Mouse (Mus musculus) midbrain, embryonic 10.5 days (tissue): ENCODE measurements around the gene Osm. TPM values are rescaled to one million over a fixed set of nuclear protein-coding genes. Genes with fewer than 3 reads are reported as not detected.

Experiments
- DNase-seq: peaks from one replicate; pipeline ENCODE4 v3.0.0-alpha.2; 2017; ENCODE audit warnings: low spot score
- H3K27ac ChIP-seq: fragments of 300-500 bp; sonication (generic); replicated peaks from 2 replicates; pipeline ENCODE4 v1.5.1; 2016; ENCODE audit warnings: mild to moderate bottlenecking
- H3K27me3 ChIP-seq: fragments of 300-500 bp; sonication (generic); 2 replicates; pipeline ENCODE4 v1.6.1; 2016; ENCODE audit warnings: low read depth, mild to moderate bottlenecking; ENCODE audit not compliant: poor library complexity, severe bottlenecking
- H3K36me3 ChIP-seq: fragments of 300-500 bp; sonication (generic); 2 replicates; pipeline ENCODE4 v1.6.1; 2016; ENCODE audit warnings: mild to moderate bottlenecking, moderate library complexity
- H3K4me1 ChIP-seq: fragments of 300-500 bp; sonication (generic); 2 replicates; pipeline ENCODE4 v1.6.1; 2016
- H3K4me3 ChIP-seq: fragments of 300-500 bp; sonication (generic); 2 replicates; pipeline ENCODE4 v1.5.1; 2016; ENCODE audit warnings: mild to moderate bottlenecking, moderate library complexity
- H3K9me3 ChIP-seq: fragments of 300-500 bp; sonication (generic); replicated peaks from 2 replicates; pipeline ENCODE4 v1.6.1; 2016; ENCODE audit warnings: mild to moderate bottlenecking
- WGBS: fragments of 180-500 bp; shearing (Covaris S2); methylation state at CpG from one replicate; pipeline ENCODE4 v1.1.7; 2016; 5-methylcytosine and 5-hydroxymethylcytosine counted together
- polyA plus RNA-seq: library from polyadenylated mRNA; unstranded; fragments of >200 nt; fragmentation: Nextera tagmentation; extraction: Ambion mirVana; gene quantifications from 2 replicates; pipeline ENCODE4 v1.2.1, GENCODE M21; 2016

Gene Osm
- polyA plus RNA-seq, 1 experiment from 2014 or later: 0.05 TPM

DNA sequence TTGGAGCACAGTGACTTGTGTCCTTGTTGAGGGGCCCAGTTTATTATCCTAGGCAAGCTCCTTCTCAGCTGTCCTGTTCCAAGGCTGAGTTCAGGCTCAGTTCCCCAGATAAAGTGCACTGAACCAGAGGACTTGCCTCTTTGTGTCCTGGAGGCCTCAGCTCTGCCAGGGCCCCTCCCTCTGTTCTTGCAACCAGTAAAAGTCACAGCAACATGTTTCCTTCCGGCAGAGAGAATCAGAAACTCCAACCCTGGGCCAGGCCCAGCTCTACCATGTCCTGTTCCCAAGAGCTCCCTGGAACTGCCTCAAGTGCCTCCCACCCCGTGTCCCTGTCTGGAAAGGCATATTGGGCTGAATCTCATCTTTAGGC is 32.5 kb upstream of the Osm start:
- Histone ChIP-seq H3K27me3 (no peaks in the 10 kb centered on the region), H3K36me3 (peaks cover 30% of the 10 kb centered on the region), H3K4me3 (no peak overlapping the region), H3K4me1 (peaks cover 7% of the 10 kb centered on the region; the same call in 1 of the 2 replicates), H3K9me3 (no peaks in the 10 kb centered on the region), H3K27ac (no peak overlapping the region)
- 66% methylated on average over 2 of the region's 2 CpGs for WGBS
- DNase-seq: no peak

DNA sequence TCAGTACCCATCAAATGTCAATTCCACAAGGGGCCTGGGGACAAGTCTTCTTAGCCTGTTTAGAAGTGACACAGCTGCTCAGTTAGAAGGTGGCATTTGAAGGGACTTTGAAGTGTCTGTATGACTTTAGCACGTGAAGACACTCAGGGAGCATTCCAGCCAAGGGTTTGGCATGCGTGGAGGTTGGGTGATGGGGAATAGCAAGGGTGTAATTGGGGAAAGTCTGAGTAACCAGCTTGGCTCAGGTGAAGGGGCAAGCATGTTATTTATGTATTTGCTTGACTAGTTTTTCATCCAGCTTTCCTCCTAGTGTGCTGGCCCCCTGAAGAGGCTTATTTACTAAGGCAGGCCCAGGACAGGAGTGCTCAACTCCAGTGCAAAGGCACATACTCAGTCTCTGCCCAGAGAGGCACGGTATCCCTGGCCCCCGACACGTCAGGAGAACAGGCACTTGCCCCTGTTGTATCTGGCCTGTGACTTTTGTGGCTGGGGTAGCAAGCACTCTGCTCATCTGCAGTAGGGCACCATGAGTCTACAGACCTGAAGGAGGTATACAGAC is 31.0 kb upstream of the Osm start:
- H3K9me3 ChIP-seq: no peaks in the 10 kb centered on the region
- 89% methylated on average over 5 of the region's 5 CpGs for WGBS
- no peaks in the 10 kb centered on the region for H3K27me3 ChIP-seq
- no peak overlapping the region for H3K4me3 ChIP-seq
- H3K27ac ChIP-seq: no peak overlapping the region
- peaks cover 45% of the 10 kb centered on the region for H3K36me3 ChIP-seq
- no peak for DNase-seq
- H3K4me1 ChIP-seq: peaks cover 7% of the 10 kb centered on the region; the same call in 1 of the 2 replicates

DNA sequence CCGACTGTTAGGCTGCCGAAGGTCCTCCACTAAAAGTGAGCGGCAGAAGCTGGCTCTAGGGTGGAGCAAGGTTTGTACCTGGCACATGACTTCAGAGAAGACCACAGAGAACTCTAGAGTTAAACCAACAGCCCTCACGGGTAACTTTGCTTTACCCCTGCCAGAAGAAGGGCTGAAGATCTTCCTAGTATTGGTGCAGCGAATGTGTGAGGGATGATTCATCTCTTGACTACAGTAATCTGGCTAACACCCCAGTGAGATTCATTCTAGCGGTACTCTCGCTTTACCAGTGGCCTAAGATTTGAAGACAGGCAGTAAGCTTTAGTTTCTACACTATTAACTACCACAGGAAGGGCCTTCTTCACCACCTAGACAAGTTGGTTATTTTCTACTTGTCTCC is 30.3 kb upstream of the Osm start:
- no peak overlapping the region for H3K27ac ChIP-seq
- DNase-seq: no peak
- 94% methylated on average over 7 of the region's 7 CpGs for WGBS

DNA sequence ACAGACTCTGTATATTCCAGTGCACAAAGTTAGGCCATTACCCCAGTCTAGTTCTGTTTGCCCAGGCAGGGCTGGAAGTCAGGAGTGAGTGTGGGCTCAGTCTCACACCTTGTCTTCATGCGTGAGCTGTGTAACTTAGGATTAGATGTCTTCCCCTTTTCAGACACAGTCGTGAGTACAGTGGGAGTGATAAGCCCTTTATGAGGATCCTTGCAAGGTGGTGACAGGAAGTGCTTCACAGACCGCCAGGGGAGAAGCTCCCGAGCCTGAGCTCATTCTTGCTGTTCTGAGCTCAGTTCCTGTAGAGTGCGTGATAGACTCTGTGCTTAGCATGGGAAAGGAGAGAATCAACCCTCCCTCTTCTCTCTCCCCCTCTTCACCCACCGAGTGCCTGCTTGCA is 29.7 kb upstream of the Osm start:
- Histone ChIP-seq H3K9me3 (no peaks in the 10 kb centered on the region), H3K4me1 (peaks cover 7% of the 10 kb centered on the region; the same call in 1 of the 2 replicates), H3K27me3 (no peaks in the 10 kb centered on the region), H3K4me3 (no peak overlapping the region), H3K36me3 (peaks cover 57% of the 10 kb centered on the region), H3K27ac (no peak overlapping the region)
- WGBS: 85% methylated on average over 6 of the region's 6 CpGs
- DNase-seq: no peak

More for the DNA sequence above, 30.3 kb upstream of the Osm start:
- Histone ChIP-seq H3K4me1 (peaks cover 7% of the 10 kb centered on the region; the same call in 1 of the 2 replicates), H3K36me3 (peaks cover 52% of the 10 kb centered on the region), H3K9me3 (no peaks in the 10 kb centered on the region), H3K27me3 (no peaks in the 10 kb centered on the region), H3K4me3 (no peak overlapping the region)

DNA sequence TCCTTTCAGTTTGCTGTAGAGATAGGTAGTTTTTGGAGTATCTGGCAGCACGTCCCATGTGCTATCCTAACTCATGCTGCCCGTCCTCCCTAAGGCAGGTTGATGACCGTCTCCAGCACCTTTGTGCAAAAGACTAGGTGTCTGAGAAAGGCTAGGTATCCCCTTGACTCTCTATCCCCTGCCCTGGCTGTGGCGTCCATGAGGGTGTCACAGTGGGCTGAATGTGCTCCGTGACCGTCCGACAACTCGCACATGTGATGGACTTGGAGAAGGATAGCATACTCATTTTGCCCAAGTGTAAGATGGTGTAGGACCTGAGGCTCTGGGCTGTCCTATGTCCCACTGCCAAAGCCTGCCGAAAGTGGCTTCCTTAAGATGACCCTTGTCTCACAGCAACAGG is 28.6 kb upstream of the Osm start:
- H3K9me3 ChIP-seq: no peaks in the 10 kb centered on the region
- H3K4me1 ChIP-seq: peaks cover 7% of the 10 kb centered on the region; the same call in 1 of the 2 replicates
- no peaks in the 10 kb centered on the region for H3K27me3 ChIP-seq
- no peak overlapping the region for H3K4me3 ChIP-seq
- H3K36me3 ChIP-seq: peaks cover 68% of the 10 kb centered on the region
- H3K27ac ChIP-seq: no peak overlapping the region
- 91% methylated on average over 9 of the region's 9 CpGs for WGBS
- no peak for DNase-seq

DNA sequence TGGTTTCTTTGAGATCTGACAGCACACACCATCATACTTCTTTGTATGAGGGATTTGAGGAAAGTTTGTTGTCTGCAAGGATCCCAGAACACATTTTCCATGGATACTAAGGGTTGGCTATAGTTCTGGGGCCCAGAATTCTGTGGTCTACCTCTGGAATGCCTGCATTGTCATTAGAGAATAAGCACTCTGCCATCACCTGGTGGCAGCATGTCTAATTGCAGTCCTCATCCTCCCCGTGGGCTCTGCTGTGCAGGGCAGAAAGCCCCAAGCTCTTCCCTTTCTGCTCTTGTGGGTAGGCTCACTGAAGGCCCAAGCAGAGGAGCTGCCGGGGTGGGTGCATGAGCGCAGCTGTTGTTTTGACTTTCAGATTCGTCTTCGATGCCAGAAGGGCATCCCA is 26.7 kb upstream of the Osm start:
- no peak overlapping the region for H3K4me3 ChIP-seq
- H3K36me3 ChIP-seq: peaks cover 87% of the 10 kb centered on the region
- H3K9me3 ChIP-seq: no peaks in the 10 kb centered on the region
- H3K27me3 ChIP-seq: no peaks in the 10 kb centered on the region
- no peaks in the 10 kb centered on the region for H3K4me1 ChIP-seq
- H3K27ac ChIP-seq: no peak overlapping the region
- 78% methylated on average over 5 of the region's 5 CpGs for WGBS
- no peak for DNase-seq

DNA sequence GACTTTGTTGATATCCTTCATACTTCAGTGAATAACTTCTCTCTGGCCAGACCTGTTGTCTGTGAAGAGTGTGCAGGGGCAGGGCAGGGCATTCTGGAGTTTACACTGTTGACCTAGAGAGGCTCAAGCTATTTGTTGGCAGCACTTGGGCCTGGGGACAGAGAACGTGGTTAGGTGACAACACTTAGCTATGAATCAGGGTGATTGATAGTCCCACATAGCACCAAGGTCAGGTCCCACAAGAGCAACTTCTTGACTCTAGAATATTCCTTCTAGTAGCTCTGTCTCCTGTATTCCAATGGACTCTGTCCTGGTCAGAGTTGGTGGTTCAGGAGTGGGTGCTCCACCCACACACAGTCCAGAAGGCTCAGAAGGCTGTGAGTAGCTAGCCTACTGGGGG is 25.4 kb upstream of the Osm start:
- no peaks in the 10 kb centered on the region for H3K9me3 ChIP-seq
- peaks cover 95% of the 10 kb centered on the region for H3K36me3 ChIP-seq

DNA sequence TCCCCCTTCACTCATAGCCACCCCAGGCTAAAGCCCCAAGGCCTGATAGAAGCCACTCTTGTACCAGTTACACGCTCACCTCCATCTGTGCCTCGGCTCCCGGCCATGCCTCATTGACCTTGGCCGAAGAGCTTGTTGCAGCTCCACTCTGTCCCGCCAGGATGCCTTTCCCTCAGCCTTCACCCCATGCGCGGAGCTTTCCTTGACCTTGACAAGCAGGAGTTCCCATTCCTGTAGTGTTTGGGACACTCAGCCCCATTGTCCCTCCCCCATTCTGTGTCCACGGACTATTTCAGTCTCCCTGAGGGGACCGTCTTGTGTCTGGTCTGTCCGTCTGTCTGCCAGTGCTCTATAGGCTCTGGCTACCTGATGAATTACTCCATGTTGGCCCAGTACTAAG is 23.1 kb upstream of the Osm start:
- Histone ChIP-seq H3K4me1 (peaks cover 5% of the 10 kb centered on the region), H3K27ac (no peak overlapping the region), H3K9me3 (peaks cover 4% of the 10 kb centered on the region; the same call in 1 of the 2 replicates), H3K27me3 (peaks cover 8% of the 10 kb centered on the region), H3K4me3 (no peak overlapping the region), H3K36me3 (peaks cover 77% of the 10 kb centered on the region)
- WGBS: 95% methylated on average over 10 of the region's 10 CpGs
- DNase-seq: no peak

More for the DNA sequence above, 25.4 kb upstream of the Osm start:
- no peak overlapping the region for H3K4me3 ChIP-seq
- H3K27me3 ChIP-seq: no peaks in the 10 kb centered on the region
- 83% methylated on average over 1 of the region's 1 CpGs for WGBS
- no peak overlapping the region for H3K27ac ChIP-seq
- DNase-seq: no peak
- H3K4me1 ChIP-seq: no peaks in the 10 kb centered on the region

DNA sequence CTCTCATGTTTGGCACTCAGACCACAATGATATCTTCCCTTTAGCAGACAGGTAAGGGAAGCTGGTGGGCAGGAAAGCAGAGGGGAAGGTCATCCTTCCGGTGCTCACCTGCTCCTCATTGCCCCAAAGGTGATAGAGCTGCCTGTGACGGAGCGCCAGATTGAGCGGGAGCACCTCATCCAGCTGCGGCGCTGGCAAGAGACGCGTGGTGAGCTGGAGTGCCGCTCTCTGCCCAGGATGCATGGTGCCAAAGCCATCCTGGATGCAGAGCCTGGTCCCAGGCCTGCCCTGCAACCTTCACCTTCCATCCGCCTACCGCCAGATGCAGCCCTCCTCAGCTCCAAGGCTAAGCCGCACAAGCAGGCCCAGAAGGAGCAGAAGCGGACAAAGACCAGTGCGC is 21.6 kb upstream of the Osm start:
- peaks cover 23% of the 10 kb centered on the region for H3K27me3 ChIP-seq
- peaks cover 4% of the 10 kb centered on the region; the same call in 1 of the 2 replicates for H3K9me3 ChIP-seq
- no peak overlapping the region for H3K4me3 ChIP-seq
- peaks cover 20% of the 10 kb centered on the region for H3K4me1 ChIP-seq
- H3K27ac ChIP-seq: no peak overlapping the region
- DNase-seq: no peak
- 95% methylated on average over 14 of the region's 14 CpGs for WGBS
- peaks cover 63% of the 10 kb centered on the region for H3K36me3 ChIP-seq

DNA sequence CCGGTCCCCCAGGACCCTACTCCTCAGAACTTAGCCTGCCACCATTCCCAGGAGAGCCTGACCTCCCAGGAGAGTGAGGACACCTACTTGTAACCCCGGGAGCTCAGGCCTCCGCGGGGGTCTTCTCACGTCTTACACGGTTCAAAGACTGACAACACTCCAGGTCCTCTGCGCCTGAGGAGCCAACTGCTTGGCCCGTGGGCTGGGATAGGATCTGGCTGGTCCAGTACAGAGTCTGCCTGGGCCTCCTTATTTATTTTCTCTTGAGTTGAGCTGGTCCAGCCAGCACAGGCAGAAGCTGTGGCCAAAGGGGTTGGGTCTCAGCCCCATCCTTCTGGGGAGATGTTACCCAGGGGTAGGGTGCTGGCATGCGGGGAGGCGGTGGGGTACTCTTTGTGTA is 21.2 kb upstream of the Osm start:
- DNase-seq: no peak
- H3K4me1 ChIP-seq: peaks cover 20% of the 10 kb centered on the region
- H3K4me3 ChIP-seq: no peak overlapping the region
- H3K9me3 ChIP-seq: peaks cover 4% of the 10 kb centered on the region; the same call in 1 of the 2 replicates
- H3K27me3 ChIP-seq: peaks cover 28% of the 10 kb centered on the region
- WGBS: 84% methylated on average over 10 of the region's 10 CpGs
- no peak overlapping the region for H3K27ac ChIP-seq
- H3K36me3 ChIP-seq: peaks cover 58% of the 10 kb centered on the region

DNA sequence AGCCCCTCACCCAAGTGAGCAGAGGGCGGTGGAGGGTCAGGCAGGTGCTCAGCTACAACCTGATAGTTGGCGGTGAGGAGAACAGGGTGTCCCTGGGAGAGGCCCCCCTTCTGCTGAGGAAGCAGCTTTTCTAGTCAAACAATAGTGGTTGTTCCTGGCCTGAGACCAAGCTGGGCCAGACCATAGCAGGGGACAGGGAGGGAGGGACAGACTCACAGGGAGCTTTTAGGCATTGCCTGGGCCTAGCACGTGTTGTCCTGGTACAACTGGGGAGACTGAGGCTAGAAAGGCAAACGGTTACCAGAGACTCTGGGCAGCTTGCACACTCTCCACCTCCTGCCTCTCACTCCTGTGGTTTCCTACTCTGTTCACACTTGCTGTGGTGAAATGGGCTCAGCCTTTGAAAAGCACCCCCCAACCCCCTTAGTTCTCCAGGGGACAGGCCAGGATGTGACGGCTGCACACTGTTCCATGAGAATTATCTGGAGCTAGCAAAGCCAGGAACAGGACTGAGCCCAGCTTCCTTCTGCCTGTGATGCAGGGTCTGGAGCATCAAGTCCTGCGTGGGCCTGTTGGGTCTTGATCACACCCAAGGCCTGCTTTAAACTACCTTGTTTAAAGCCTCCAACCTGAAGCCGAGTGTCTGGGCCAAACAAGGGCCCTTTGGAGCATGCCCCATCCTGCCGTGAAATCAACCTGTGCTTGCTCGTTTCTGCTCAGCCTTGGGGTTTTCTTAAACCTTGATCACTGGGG is 19.8 kb upstream of the Osm start:
- Histone ChIP-seq H3K36me3 (peaks cover 47% of the 10 kb centered on the region), H3K27ac (no peak overlapping the region), H3K9me3 (peaks cover 4% of the 10 kb centered on the region; the same call in 1 of the 2 replicates), H3K27me3 (peaks cover 30% of the 10 kb centered on the region), H3K4me3 (no peak overlapping the region), H3K4me1 (peaks cover 30% of the 10 kb centered on the region)
- DNase-seq: no peak
- 86% methylated on average over 9 of the region's 9 CpGs for WGBS

DNA sequence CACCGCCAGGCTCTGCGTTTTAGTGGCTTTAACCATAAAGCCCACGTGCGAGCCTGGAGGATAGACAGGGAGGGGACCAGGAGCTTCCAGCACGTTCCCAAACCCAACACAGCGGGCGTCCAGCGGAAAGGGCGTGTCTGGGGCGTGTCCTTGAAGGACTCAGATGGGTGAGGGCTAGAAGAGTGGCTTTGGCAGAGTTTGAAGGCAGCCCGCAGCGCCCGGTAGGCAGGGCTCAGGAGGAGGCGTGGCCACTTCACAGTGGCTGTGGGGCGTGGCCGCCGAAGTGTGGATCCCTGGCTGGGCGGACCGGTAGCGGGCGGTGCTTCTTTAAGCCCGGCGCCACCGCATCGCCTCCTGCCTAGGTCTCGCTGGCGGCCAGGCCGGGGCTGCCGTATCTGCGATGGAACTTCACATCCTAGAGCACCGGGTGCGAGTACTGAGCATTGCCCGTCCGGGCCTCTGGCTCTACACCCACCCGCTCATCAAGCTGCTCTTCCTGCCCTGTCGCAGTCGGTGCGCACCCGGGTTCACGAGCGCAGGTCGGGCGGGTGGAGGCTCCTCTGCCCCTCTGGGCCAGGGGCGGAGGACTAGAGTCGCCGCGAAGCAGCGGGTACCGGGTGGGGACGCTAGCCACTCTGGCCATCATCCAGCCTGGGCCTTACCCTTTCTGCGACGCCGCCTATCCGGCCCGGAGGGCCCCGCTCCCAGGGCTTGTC is 18.1 kb upstream of the Osm start, which contains the start of gene Castor1:
Gene Castor1, plus strand, starts transcription at position 312 of the 716 bp plus-strand sequence.
- Histone ChIP-seq H3K27ac (peak within 1 kb of the TSS; percentile 55), H3K9me3 (peaks cover 4% of the 10 kb centered on the region; the same call in 1 of the 2 replicates), H3K4me3 (peak within 1 kb of the TSS; percentile 64), H3K4me1 (peaks cover 33% of the 10 kb centered on the region), H3K36me3 (peaks cover 30% of the 10 kb centered on the region), H3K27me3 (peaks cover 30% of the 10 kb centered on the region)
- 2% methylated on average over 56 of the region's 56 CpGs for WGBS
- peak; percentile 80 for DNase-seq
